Mouse (Mus musculus) cerebellum, postnatal 25 days (tissue): ENCODE data around the gene Plekha7.

Experiments
- DNase-seq, 2 experiments: peaks; one replicate each; pipeline ENCODE4 v3.0.0; 2021; ENCODE audit warnings: mixed read lengths in 2 of 2

Plekha7 gene

DNA sequence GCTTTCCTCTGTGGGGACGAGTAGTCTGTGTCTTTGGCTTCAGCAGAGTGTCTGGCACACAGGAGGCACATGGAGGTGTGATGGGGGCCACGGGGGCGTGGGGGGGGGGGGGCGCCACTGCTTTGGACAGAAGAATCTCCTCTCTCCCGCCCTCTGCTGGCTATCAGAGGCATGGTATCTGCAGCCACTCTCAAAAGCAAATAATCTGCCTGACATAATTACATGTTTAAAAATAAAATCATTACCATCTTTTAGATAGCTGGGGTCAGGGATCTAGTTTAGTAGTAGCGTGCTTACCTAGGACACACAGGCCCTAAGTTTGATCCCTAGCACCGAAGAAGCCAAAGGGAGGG, 60.8 kb downstream of the Plekha7 start:
- peak; percentile 49 to 70 for DNase-seq

GRCm38 (mm10) chr7:116246696-116247376, 61.3 kb downstream of the Plekha7 start:
- no peak for DNase-seq

DNA sequence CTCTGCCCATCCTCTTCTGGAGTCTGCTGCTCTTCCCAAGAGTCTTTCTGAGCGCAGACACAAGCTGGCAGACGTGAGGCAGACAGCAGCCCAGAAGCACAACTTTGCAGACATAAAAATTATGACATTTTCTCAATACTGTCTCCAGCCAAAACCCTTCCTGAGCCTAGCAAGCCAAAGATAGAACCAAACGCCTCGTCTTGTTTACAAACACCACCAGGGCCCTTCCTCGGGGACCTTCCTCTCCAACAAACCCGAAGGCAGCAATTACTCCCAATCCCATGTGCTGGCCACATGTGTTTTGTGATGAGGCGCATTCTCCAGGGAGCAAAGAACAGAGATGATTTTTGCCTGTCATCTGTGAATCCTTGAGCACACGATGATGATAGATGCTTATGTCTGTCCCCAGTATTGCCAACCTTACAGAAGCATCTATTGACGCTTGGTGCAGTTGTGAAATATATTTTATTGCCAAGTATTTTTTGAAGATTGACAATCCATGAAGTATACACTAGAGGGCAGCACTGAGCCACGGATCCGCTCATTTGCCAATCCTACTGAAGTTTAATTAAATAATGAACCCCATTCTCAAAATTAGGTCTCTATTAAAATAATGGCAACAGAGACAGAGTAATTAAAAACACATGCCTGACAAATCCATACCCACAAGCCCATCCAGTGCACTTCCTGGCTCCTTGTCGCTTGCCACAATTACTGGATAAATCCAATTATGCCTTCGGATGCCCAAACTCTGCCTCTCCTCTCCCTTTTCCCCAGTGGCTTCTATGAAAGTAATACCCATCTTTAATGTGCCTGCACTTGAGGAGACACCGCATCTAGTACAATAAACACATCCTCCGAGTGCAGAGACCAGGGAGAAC, 62.1 kb downstream of the Plekha7 start:
- peak in 1 of 2 experiments; percentile 38 for DNase-seq

DNA sequence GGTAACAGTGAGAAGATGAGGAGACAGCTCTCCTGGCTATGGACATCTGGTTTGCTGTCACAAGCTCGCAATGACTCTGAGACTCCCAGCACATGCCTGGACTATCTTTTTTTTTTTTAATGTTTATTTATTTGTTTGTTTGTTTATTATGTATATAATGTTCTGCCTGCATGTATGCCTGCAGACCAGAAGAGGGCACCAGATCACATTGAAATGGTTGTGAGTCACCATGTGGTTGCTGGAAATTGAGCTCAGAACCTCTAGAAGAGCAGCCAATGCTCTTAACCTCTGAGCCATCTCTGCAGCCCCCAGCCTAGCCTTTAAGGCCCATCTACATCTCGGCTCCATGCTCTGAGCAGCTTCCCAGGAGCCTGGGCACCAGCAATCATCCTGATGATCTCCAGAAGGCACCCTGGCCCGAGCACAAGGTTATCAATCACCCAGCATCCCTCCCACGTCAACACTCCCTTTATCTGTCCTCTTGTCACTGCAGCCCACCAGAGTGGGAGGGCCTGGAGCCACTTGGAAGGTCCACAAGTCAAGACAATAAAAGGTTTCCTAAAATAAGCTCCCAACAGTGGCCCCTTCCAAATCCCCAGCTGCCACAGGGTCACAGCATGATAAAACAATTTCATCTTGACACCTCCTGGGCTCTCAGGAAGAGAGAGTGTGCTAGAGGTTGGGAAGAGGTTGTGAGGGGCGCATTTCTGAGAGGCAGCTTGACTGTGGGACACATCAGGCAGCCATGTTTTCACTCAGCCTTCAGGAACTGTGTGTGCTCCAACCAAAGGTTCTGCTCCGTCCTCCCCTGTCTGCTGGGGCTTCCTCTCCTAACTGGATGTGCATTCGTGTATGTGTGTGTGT, 63.6 kb downstream of the Plekha7 start:
- DNase-seq = no peak

DNA sequence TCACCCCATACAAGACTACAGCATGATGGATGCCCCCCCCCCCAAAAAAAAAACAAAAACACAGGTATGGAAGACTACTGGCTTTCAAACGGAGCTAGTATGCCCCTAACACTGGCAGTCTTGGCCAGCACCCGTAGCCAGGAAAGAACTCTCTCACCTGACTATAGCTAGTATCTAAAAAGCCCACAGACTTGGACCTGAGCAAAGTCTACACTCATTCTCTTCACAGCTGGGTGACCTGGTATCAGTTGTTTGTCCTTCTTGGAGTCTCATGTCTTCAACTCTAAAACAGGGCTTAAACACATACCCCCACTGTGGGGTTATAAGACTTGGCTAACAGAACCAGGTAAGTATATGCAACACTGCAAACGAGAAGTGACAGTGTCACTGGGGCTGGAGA, 65.4 kb downstream of the Plekha7 start:
- no peak for DNase-seq

DNA sequence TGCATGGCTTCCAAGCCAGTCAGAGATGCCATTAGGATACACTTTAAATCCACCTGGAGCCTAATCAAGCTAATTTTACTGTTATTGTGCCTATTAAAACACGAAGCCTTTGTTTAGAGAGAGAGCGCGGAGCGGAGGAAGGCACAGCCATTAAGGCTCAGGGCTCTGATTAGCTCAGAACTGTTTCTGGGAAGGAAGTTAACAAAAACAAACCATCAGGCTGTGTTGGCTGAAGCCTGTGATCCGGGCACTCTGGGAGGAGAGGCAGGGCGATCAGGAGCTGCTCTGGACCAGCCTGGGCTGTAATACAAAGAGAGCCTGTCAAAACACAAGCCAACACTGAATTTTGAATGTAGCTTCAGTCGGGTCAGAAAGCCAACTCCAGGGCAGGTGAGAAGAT, 66.6 kb downstream of the Plekha7 start:
- DNase-seq = no peak

DNA sequence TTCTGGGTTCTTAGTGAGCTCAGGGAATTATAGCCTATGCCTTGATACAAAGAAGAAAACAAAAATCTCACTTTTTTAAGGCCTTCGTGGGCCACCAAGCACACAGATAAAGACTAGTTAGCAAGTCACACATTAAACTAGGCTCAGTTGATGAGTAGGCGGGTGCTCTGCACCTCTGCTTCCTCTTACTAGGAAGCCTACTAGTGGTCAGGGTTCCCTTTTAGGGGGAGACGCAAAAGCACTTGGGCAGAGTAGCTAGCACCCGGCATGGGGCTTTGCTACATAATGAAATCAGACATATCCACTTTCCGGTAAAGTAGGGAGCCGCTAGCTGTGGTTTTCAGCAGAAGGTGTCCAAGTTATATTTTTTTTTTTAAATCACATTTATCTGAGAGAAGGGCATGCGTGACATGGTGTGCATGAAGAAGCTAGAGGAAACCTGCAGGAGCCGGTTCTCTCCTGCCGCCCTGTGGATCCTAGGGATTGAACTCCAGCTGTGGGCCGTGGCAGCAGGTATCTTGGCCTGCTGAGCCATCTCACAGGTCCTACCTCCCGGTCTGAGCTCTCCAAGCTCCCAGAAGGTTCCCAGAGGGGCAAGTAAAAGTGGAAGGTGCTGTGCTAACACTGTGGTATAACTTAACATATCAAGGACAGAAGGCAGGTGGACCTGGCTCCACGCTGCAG, 67.2 kb downstream of the Plekha7 start:
- no peak for DNase-seq

- no peak for DNase-seq
Measured at GRCm38 (mm10) chr7:116240353-116240752, 67.8 kb downstream of the Plekha7 start.

GRCm38 (mm10) chr7:116238320-116238719, 69.9 kb downstream of the Plekha7 start:
- no peak for DNase-seq

- DNase-seq = peak; percentile 35 to 41
Measured at GRCm38 (mm10) chr7:116237157-116237981, 70.8 kb downstream of the Plekha7 start.

DNA sequence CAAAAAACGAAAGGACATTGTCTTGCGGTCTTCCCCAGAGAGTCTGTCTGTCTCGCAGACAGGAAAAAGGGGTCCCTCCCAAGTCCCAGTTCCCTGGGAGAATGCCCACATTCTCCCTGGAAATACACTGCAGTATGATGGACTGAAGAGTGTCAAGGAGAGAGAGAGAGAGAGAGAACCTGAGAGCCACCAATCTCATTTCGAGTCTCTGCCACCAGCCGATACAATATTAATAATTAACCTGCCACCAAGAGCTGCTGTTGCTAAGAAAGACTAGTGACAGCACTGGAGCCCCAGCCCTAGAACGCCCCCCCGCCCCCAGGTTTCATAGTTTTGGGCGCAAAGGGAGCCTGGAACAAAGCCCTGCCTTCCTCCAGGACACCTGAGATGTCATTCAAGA, 71.6 kb downstream of the Plekha7 start:
- DNase-seq = no peak

DNA sequence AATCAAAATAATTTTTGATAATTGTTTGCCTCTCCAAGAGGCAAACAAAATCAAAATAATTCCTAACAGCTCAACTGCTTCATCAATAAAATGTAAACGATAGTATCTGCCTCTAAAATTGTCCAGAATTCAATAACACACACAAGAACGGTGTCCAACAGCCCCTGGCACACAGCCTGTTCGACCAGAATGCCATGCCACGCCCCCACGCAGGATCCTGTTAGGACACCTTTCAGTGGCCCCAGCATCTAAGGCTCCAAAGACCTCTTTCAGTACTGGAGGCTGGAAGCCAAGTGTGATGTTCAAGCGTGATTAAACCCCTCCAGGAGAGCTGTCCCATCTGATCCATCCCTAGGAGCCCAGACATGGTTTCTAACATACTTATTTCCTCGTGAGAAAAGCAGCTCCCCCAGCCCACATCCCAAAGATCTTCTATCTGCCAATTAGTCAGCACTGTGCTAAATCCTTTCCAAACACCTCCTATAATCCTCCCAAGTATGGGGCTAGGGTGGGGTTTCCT, 73.8 kb downstream of the Plekha7 start:
- peak in 1 of 2 experiments; percentile 48 for DNase-seq

- DNase-seq = no peak
Measured at GRCm38 (mm10) chr7:116230811-116231609, 77.2 kb downstream of the Plekha7 start.

- DNase-seq = peak; percentile 64 to 74
Measured at GRCm38 (mm10) chr7:116226877-116227282, 81.3 kb downstream of the Plekha7 start.

- no peak for DNase-seq
Measured at GRCm38 (mm10) chr7:116226316-116226715, 81.9 kb downstream of the Plekha7 start.

DNA sequence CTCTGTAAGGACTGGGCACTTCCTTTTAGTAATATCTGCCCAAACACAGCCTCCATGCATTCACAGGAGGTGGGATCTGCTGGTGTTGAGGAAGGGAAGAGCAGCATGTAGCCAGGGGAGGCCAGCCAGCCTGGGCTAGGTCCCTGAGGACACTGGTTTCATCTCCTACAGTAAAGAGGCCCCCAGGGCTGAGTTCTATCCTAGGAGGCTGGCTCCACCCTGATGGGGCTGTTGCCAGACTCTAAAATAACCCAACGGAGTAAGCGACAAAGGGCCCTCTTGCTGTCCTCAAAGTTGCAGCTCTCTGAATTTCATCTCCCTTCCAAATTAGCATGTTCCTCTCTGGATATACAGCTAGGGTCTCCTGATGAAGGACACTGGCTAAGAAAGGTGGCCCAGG, 83.6 kb downstream of the Plekha7 start:
- DNase-seq = no peak

GRCm38 (mm10) chr7:116223010-116223783, 85.0 kb downstream of the Plekha7 start:
- DNase-seq = peak; percentile 68 to 78

GRCm38 (mm10) chr7:116222288-116223009, 85.7 kb downstream of the Plekha7 start:
- no peak for DNase-seq

DNA sequence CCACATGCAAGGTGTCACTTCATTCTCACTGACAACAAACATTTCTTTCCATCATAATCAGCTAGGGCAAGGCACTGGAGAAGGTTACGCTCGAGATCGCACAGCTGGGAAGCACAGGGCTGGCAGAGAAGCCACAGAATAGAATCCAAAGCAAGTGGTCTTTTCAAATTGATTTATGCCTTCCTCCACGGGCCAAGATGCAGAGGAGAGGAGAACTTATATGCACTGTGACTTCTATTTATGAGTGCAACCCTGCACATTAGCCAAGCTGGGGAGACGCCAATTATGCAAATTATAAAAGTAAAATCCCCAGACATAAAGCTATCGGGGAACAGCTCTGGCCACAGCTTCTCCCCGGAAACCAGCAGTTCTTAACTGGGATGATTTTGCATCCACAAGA, 86.3 kb downstream of the Plekha7 start:
- no peak for DNase-seq
